Mouse (Mus musculus) bone marrow macrophage, adult 2 months (primary cell): ENCODE data around the gene Acsl4.

Experiments
- CTCF ChIP-seq: IDR thresholded peaks from 2 replicates; pipeline ENCODE4 v1.5.1; 2012; ENCODE audit warnings: low read depth, mild to moderate bottlenecking, low read length, moderate library complexity
- POLR2A ChIP-seq: IDR thresholded peaks from 2 replicates; pipeline ENCODE4 v1.6.1; 2012; ENCODE audit warnings: mild to moderate bottlenecking, low read depth, low read length, borderline replicate concordance

- TF ChIP-seq CTCF = no peak
- no peak for TF ChIP-seq POLR2A
These were observed 19.7 kb upstream of the Acsl4 start for GRCm38 (mm10) chrX:142410060-142410459.
